Mouse (Mus musculus) cortical plate, adult 2 months (tissue): ENCODE measurements around the gene Stxbp5. TPM values are rescaled to one million over a fixed set of nuclear protein-coding genes. Genes with fewer than 3 reads are reported as not detected.

ENCODE experiments used
- H3K27ac ChIP-seq: fragments of 200-500 bp; 2 replicates; pipeline ENCODE4 v1.5.1; 2012; ENCODE audit warnings: low read length, control low read depth, inconsistent platforms; ENCODE audit not compliant: insufficient read depth
- H3K4me1 ChIP-seq: fragments of 200-500 bp; 2 replicates; pipeline ENCODE4 v1.6.1; 2011; ENCODE audit warnings: low read length; ENCODE audit not compliant: control insufficient read depth, insufficient read depth
- H3K4me3 ChIP-seq: fragments of 200-500 bp; 2 replicates; pipeline ENCODE4 v1.5.1; 2011; ENCODE audit warnings: mild to moderate bottlenecking, low read length, control low read depth; ENCODE audit not compliant: insufficient read depth
- CTCF ChIP-seq: fragments of 200-500 bp; IDR thresholded peaks from 2 replicates; pipeline ENCODE4 v1.5.1; 2011; ENCODE audit warnings: mild to moderate bottlenecking, control low read depth, low read length; ENCODE audit not compliant: insufficient read depth; ENCODE audit errors: extremely low read depth
- POLR2A ChIP-seq: fragments of 200-500 bp; IDR thresholded peaks from 2 replicates; pipeline ENCODE4 v1.6.1; 2011; ENCODE audit warnings: mild to moderate bottlenecking, low read length, control low read depth; ENCODE audit not compliant: insufficient read depth; ENCODE audit errors: extremely low read depth
- polyA plus RNA-seq: library from polyadenylated mRNA; depleted of rRNA; stranded (reverse); fragments of >200 nt; gene quantifications from 2 replicates; pipeline ENCODE4 v1.2.3, GENCODE M21; 2012

The Stxbp5 gene
- polyA plus RNA-seq, 1 experiment = 31.9 TPM

DNA sequence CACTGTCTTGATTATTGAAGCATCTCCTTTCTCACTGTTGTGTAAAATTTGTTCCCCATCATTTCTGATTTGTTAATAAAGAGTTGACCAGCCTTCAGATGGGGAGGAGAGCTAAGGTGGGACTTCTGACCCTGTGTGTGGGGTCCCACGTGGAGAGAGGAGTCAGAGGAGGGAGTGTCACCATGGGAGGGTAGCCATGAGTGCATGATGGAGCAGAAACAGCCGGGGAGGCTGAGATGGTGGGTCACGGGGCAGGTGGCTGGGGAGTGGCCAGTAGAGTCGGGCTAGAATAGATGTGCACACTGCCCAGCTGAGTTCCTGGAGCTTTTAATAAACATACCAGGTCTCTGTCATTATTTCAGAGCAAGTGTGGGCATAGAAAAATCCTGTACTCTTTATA is 121.0 kb downstream of the Stxbp5 start:
- no peak overlapping the region for H3K4me3 ChIP-seq
- H3K27ac ChIP-seq = no peak overlapping the region
- TF ChIP-seq CTCF (no peak), POLR2A (no peak)
- H3K4me1 ChIP-seq = no peaks in the 10 kb centered on the region

DNA sequence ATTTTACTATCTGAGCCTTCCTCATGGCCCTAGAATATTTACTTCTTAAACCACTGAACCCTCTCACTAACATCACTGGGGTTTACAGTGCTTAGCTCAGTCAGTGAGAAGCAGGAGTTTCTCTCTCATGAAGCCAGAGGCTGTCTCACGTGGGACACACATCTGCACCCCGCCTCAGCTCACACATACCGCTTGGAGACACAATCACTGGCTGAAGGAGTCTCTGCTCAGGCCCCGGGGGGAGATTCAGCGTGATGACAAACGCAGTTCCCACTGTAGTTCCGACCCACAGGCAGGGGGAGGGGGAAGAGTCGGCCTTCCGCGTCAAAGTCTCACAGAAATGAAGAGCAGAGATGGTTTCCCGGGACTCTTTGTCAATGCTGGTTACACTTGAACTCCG is 130.6 kb downstream of the Stxbp5 start:
- no peak overlapping the region for H3K27ac ChIP-seq

DNA sequence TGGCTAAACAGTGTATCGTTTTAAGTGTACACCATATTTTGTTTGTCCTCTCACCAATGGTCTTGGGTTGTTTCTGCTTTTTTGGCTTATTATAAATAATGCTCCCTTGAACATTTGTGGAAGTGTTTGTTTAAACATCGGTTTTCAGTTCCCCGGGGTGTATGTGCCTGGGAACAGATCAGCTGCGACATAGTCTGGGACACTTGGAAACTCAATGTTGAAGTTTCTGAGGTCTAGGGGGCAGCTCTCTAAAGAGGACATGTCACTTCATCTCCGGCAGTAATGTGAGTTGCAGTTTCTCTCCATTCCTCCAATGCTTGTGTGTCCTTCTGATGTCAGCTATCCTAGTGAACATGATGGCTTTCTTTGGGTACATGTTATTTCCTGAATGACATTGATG is 137.0 kb downstream of the Stxbp5 start:
- no peak for TF ChIP-seq CTCF
- TF ChIP-seq POLR2A = no peak
- Histone ChIP-seq H3K27ac (no peak overlapping the region), H3K4me3 (no peak overlapping the region), H3K4me1 (no peaks in the 10 kb centered on the region)

More for the DNA sequence above, 130.6 kb downstream of the Stxbp5 start:
- TF ChIP-seq CTCF (no peak), POLR2A (no peak)
- Histone ChIP-seq H3K4me3 (no peak overlapping the region), H3K4me1 (no peaks in the 10 kb centered on the region)

DNA sequence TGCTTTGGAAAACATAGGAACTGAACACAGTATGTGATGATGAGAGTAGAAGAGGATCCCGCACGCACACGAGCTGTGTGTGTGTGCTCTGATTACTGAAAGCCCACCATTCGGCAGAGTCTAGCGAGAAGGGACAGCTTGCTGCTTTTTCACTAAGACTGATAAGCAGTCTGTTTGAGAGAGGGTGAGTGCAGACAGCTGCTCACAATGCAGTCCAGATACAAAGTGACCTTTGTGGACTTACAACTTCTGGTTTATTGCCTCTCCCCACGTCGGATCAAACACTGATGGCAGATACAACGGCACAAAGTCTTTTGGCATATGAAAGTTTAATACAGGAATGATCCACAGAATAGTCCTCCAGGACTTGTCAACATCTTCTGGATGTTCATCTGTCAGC is 140.6 kb downstream of the Stxbp5 start:
- no peak for TF ChIP-seq POLR2A
- no peak for TF ChIP-seq CTCF
- H3K27ac ChIP-seq = no peak overlapping the region
- no peaks in the 10 kb centered on the region for H3K4me1 ChIP-seq
- H3K4me3 ChIP-seq = no peak overlapping the region

DNA sequence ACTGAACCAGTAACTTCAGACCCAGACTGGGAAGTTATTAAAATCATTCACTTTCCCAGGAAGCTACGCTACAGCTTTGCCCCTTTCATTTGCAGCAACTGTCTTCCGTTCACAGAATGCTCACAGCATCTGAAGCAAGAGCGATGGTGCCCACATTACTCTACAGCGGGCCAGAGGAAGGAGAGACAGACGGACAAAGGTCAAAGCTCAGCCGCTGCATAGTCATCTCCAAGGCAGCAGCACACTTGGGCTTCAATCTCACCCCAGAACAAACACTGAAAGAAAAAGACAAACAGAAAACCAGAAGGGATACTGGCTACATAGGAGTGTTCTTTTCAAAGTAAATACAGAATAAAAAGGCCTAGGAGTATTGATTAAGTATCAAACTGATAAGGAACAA is 144.3 kb downstream of the Stxbp5 start:
- Histone ChIP-seq H3K4me3 (no peak overlapping the region), H3K4me1 (no peaks in the 10 kb centered on the region), H3K27ac (no peak overlapping the region)
- TF ChIP-seq CTCF (no peak), POLR2A (no peak)

DNA sequence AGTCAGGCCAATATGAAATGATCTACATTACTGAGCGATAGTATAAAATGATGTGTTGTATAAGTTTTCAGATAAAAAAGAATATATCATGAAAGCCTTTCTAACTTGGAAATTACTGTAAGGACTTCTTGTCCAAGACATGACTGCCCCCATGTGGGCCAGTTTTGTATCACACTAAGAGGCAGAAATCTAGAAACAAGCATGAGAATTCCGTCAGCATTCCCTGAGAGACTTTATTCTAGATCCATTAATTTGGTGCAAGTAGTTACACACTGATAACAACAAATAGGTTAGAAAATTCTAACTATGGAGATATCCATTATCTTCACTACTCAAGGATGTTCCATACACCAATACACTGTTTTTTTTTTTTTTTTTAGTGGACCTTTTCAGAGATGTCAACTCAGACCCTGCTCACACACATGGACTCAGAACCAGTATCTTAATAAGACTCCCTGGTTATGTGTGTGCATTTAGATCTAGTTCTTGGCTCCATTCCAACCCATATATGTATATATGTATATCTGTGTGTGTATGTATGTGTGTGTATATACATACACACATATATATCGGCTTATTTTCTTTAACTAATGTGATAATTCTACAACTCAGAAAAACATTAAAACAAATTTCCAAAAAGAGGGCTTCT is 145.9 kb downstream of the Stxbp5 start:
- no peak for TF ChIP-seq POLR2A
- peak; percentile 39; the same call in 1 of the 2 replicates for TF ChIP-seq CTCF

DNA sequence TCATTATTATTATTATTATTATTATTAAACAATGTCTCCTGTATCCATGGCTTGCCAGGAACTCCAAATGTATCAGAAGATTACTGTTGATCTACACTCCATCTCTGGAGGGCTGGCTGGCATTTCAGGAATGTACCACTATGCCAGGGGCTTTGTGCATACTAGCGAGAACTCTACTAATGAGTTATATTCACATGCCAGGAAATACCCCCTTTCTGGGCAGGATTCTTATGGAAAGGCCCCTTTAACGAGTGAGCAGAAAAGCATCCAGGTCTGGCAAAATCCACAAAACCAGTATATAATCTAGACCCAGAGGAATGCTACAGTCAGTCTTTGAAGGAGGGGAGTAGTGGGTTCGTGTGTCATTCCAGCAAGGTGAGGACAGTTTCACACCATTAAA is 167.0 kb downstream of the Stxbp5 start:
- Histone ChIP-seq H3K4me1 (no peaks in the 10 kb centered on the region; the same call in 1 of the 2 replicates), H3K27ac (no peak overlapping the region), H3K4me3 (no peak overlapping the region)
- TF ChIP-seq POLR2A (no peak), CTCF (no peak)

More for the DNA sequence above, 145.9 kb downstream of the Stxbp5 start:
- Histone ChIP-seq H3K4me1 (no peaks in the 10 kb centered on the region), H3K4me3 (no peak overlapping the region), H3K27ac (no peak overlapping the region)

DNA sequence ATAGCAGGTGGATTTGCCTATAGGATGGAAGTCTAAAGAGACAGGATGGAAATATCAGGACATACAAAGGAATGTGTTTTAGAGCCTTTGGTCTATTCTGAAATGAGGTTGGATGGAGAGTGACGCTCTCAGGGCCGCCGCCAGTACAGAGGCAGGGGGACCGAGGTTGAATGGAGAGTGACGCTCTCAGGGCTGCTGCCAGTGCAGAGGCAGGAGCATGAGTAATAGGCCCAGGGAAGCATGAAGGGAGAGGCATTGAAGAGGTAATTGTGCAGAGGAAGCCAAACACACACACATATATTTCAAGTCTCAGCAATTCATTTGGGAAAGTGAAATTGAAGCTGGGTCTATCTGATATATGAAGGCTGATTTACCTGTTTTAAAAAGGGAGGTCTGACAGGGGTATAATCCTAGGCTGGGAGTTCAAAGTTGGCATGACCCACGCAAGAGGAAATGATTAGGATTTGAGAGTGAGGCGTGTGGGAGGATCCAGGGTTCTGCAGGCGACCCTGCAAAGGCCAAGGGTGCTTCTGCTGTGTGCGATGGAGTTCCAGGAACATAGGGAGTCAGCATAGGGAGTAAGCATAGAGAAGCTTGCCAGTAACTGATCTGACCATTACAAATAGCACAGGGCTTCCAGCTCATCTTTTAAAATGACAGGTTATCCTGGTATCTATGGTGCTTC is 168.7 kb downstream of the Stxbp5 start:
- no peak overlapping the region for H3K27ac ChIP-seq
- TF ChIP-seq CTCF (no peak), POLR2A (no peak)
- H3K4me3 ChIP-seq = no peak overlapping the region
- no peaks in the 10 kb centered on the region; the same call in 1 of the 2 replicates for H3K4me1 ChIP-seq

DNA sequence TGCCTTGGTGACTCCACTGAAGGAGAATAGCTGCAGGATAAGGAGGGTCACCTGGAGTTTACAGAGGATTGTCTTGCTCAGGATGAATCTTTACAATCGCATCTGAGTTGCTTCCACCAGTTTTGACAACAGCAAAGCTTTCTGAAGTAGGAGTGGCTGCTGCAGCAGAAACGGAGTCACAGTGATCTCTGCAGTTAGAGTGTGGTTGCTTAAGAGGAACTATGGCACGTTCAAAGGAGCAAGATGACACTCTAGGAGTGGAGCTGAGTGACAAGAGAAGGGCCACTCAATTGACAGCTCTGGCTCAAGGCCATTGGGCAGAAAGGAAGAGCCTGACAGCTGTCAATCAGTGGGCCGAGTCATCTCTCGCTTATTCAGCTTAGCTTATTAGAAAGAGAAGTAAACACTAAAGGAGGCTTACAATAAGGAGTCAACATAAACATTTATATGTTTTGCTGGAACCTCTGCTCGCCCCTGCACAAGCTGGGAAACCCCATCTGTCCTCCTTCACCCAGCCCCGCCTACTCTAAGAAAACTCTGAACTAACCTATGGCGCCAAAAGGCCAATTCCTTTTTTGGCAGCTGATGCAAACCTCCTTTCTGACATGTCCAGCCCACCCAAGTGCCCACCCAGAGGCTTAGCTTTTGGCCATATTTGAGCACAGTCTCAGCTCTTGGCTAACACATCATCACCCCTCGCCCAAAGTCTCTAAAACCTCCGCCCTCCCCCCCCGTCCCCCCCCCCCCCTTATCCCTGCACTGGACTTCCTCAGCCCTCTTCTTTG is 178.2 kb downstream of the Stxbp5 start:
- Histone ChIP-seq H3K4me3 (no peak overlapping the region), H3K4me1 (no peaks in the 10 kb centered on the region), H3K27ac (no peak overlapping the region)
- TF ChIP-seq CTCF (no peak), POLR2A (no peak)

DNA sequence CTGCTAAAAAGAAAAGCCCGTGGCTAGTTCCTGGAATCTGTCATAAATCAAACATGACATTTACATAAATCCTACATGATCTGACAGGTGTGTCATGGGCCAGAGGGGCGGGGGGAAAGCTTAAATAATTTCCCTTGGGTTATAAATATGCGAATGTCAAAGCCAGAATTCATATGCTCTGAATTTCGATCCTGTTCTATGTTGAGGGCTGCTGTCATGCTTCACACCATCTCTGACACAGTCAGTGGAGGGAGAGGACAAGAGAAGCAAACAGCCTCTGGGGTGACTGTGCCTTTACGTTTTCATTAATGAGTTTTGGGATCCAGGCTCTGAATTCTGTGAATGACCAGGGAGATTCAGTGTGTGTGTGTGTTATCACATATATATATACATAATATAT is 180.9 kb downstream of the Stxbp5 start:
- Histone ChIP-seq H3K4me1 (no peaks in the 10 kb centered on the region), H3K4me3 (no peak overlapping the region), H3K27ac (no peak overlapping the region)
- TF ChIP-seq POLR2A (no peak), CTCF (no peak)
